Mouse (Mus musculus) embryonic fibroblast, embryonic 13.5 days (primary cell): ENCODE measurements around the gene Robo1.

ENCODE experiments used
- CTCF ChIP-seq: IDR thresholded peaks from 2 replicates; pipeline ENCODE4 v1.5.1; 2011; ENCODE audit warnings: mild to moderate bottlenecking, control low read depth, low read length, moderate library complexity, borderline replicate concordance; ENCODE audit not compliant: insufficient read depth
- POLR2A ChIP-seq: IDR thresholded peaks from 2 replicates; pipeline ENCODE4 v1.6.1; 2011; ENCODE audit warnings: low read depth, mild to moderate bottlenecking, control low read depth, low read length, moderate library complexity

DNA sequence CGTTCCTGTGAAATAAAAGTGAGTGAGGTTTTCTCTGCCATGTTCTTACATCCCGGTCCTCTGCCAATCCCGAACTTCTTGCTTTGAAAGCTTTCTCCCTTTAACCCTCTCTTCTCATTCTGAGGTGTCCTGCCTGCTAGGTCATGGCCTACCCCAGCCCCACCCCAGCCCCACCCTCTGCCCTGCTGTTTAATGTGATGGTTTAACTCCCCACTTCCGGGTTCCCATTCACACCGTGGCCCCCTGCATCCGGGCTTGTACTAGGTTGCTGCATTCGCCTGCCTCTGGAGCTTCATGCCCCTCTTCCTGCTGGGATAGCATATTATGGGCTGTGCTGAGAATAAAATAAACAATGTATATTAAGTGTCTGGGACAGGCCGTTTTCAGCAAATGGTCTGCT is 706.4 kb downstream of the Robo1 start:
- TF ChIP-seq CTCF (no peak), POLR2A (no peak)
